15 mouse cellular contexts compared by ENCODE assay signal in the genomic region with DNA sequence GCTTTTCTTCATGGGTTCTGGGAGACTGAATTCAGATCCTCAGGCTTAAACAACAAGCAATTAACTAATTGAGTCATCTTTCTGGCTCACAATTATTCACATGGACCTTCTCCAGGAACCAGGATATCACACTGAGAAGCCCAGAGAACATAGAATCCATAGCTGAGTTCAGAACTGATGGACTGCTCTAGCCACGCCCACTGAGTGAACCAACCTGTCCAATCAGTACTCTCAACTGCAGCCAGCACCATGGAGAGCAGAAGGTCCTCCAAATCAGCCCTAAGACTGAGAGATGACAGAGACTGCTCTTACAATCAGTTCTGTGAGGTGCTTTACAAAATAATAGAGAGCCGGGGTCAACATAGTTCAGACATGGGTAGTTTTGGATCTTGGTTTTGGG.
DNase-seq lines count a peak whose midpoint lies in the region; ATAC-seq and TF ChIP-seq lines count a peak whose summit lies in the region.
"Had no signal": no experiment of that assay in that cellular context is flagged by ENCODE, and none has a peak within 500 bp of the region (broad histone marks: within the 10 kb centered on the region; RNA-seq: fewer than 3 reads in every experiment).

No protein-coding gene starts in this region.

- peak; percentile 54; the same call in 1 of the 2 replicates for ATAC-seq in kidney, embryonic 16.5 days (ENCODE audit: low FRiP score, low TSS enrichment)
- ATAC-seq: forebrain, embryonic 15.5 days; liver, embryonic 12.5 days had no signal

- H3K9ac ChIP-seq in kidney, embryonic 16.5 days (replicated peaks; ENCODE audit: low read length): no peak overlapping the region
- H3K9ac ChIP-seq: embryonic facial prominence, embryonic 15.5 days; forebrain, embryonic 15.5 days; heart, embryonic 13.5 days; hindbrain, embryonic 13.5 days; liver, embryonic 12.5 days had no signal

- H3K9me3 ChIP-seq in kidney, embryonic 16.5 days (ENCODE audit: low read length): no peaks in the 10 kb centered on the region
- H3K9me3 ChIP-seq: embryonic facial prominence, embryonic 15.5 days; forebrain, embryonic 15.5 days; heart, embryonic 13.5 days; hindbrain, embryonic 13.5 days; liver, embryonic 12.5 days had no signal

- no peak overlapping the region for H3K27ac ChIP-seq in kidney, embryonic 16.5 days (ENCODE audit: low read length)
- H3K27ac ChIP-seq in kidney, adult 2 months (ENCODE audit: insufficient read depth, low read depth, low read length): no peak overlapping the region
- H3K27ac ChIP-seq: embryonic facial prominence, embryonic 15.5 days; forebrain, embryonic 15.5 days; heart, embryonic 13.5 days; hindbrain, embryonic 13.5 days; left cerebral cortex, adult 2 months; liver, embryonic 12.5 days had no signal

- H3K4me3 ChIP-seq in kidney, embryonic 16.5 days (ENCODE audit: low read length): no peak overlapping the region
- no peak overlapping the region for H3K4me3 ChIP-seq in kidney, adult 2 months (ENCODE audit: insufficient read depth, low read depth, low read length)
- H3K4me3 ChIP-seq: embryonic facial prominence, embryonic 15.5 days; forebrain, embryonic 15.5 days; heart, embryonic 13.5 days; hindbrain, embryonic 13.5 days; left cerebral cortex, adult 2 months; liver, embryonic 12.5 days had no signal

- no peak for TF ChIP-seq CTCF in kidney, adult 2 months (conservative IDR thresholded peaks at IDR 0.05; ENCODE audit: insufficient read depth, insufficient read length, low read depth, low read length)

- no peaks in the 10 kb centered on the region for H3K4me1 ChIP-seq in kidney, embryonic 16.5 days (ENCODE audit: insufficient read depth, low read length)
- no peaks in the 10 kb centered on the region for H3K4me1 ChIP-seq in kidney, adult 2 months (ENCODE audit: control insufficient read depth, insufficient read depth, low read length)
- H3K4me1 ChIP-seq: embryonic facial prominence, embryonic 15.5 days; forebrain, embryonic 15.5 days; heart, embryonic 13.5 days; hindbrain, embryonic 13.5 days; liver, embryonic 12.5 days had no signal

- WGBS in kidney, embryonic 16.5 days: 48% methylated on average over 2 of the region's 2 CpGs
- whole genome bisulfite sequencing in kidney, adult 2 months: 55% methylated on average over 2 of the region's 2 CpGs

- no peak for TF ChIP-seq POLR2A in kidney, adult 2 months (IDR thresholded peaks at IDR 0.05; ENCODE audit: low read depth, low read length)

- no peak for DNase-seq in kidney, adult 2 months
- peak; percentile 21 for DNase-seq in ES-CJ7 (ENCODE audit: low read depth, low spot score)
- DNase-seq in Muller cell, postnatal 12 days (ENCODE audit: inconsistent ontology term): peak; percentile 56
- peak; percentile 53 to 65 for DNase-seq in kidney, postnatal 4 days
- DNase-seq in urinary bladder, postnatal 4 days (ENCODE audit: low spot score in 2 of 2): no peak
- no peak for DNase-seq in gastrocnemius, adult 18-20 months (ENCODE audit: low spot score)
- DNase-seq: cerebellum, adult 9-10 months; gastrocnemius, postnatal 14 days had no signal

- no peak overlapping the region for H3K4me2 ChIP-seq in kidney, embryonic 16.5 days (replicated peaks; ENCODE audit: low read depth, low read length)
- H3K4me2 ChIP-seq: embryonic facial prominence, embryonic 15.5 days; forebrain, embryonic 15.5 days; heart, embryonic 13.5 days; hindbrain, embryonic 13.5 days; liver, embryonic 12.5 days had no signal

- no peaks in the 10 kb centered on the region for H3K36me3 ChIP-seq in kidney, embryonic 16.5 days (ENCODE audit: insufficient read depth, low read length)
- H3K36me3 ChIP-seq in kidney, adult 2 months (ENCODE audit: control insufficient read depth, insufficient read depth, low read length): no peaks in the 10 kb centered on the region
- H3K36me3 ChIP-seq: embryonic facial prominence, embryonic 15.5 days; forebrain, embryonic 15.5 days; heart, embryonic 13.5 days; hindbrain, embryonic 13.5 days; liver, embryonic 12.5 days had no signal

- no peaks in the 10 kb centered on the region for H3K27me3 ChIP-seq in kidney, embryonic 16.5 days (ENCODE audit: insufficient read depth, low read length)
- H3K27me3 ChIP-seq in kidney, adult 2 months (replicated peaks; ENCODE audit: control insufficient read depth, insufficient read depth, low read length): no peaks in the 10 kb centered on the region
- H3K27me3 ChIP-seq: embryonic facial prominence, embryonic 15.5 days; forebrain, embryonic 15.5 days; heart, embryonic 13.5 days; liver, embryonic 12.5 days had no signal

Comparison
In these comparisons a context has a peak if more than half of its experiments do, and no peak if none do; other contexts are left out.
1. DNase-seq: peak in ES-CJ7 (single experiment), Muller cell, postnatal 12 days (single experiment) and kidney, postnatal 4 days (2 of 2); none in kidney, adult 2 months (single experiment), urinary bladder, postnatal 4 days (0 of 2) and gastrocnemius, adult 18-20 months (single experiment).